Mouse (Mus musculus): ENCODE data around the gene Fuk.
"Not testable (repeated sequence)": the region's sequence is repeated elsewhere in the genome, so short reads cannot be mapped to it uniquely, and the experiment has no call there.

The Fuk gene

GRCm38 (mm10) chr8:110877862-110878261 lies 24.4 kb downstream of the Fuk start:
- DNase-seq (ENCODE audit: low read depth), result no peak

- no peak for DNase-seq (ENCODE audit: low read depth)
Observed at GRCm38 (mm10) chr8:110870501-110870900, 31.8 kb downstream of the Fuk start.

GRCm38 (mm10) chr8:110861347-110862025 lies 40.8 kb downstream of the Fuk start:
- not testable (repeated sequence) for DNase-seq (ENCODE audit: low read depth)

- peak; percentile 71 for DNase-seq (ENCODE audit: low read depth)
Observed at GRCm38 (mm10) chr8:110859651-110860501, 42.4 kb downstream of the Fuk start.

- DNase-seq (ENCODE audit: low read depth), result peak; percentile 70
Observed at GRCm38 (mm10) chr8:110856760-110857461, 45.4 kb downstream of the Fuk start.

- not testable (repeated sequence) for DNase-seq (ENCODE audit: low read depth)
Observed at GRCm38 (mm10) chr8:110856073-110856472, 46.2 kb downstream of the Fuk start.

- DNase-seq (ENCODE audit: low read depth), result no peak
Observed at GRCm38 (mm10) chr8:110851186-110851585, 51.1 kb downstream of the Fuk start.

- DNase-seq (ENCODE audit: low read depth), result no peak
Observed at GRCm38 (mm10) chr8:110847645-110848495, 54.4 kb downstream of the Fuk start.

GRCm38 (mm10) chr8:110847171-110847549 lies 55.1 kb downstream of the Fuk start:
- no peak for DNase-seq (ENCODE audit: low read depth)

GRCm38 (mm10) chr8:110846405-110847170 lies 55.7 kb downstream of the Fuk start, which contains the start of the genes Cog4 and Sf3b3:
Cog4 (plus strand) TSS chr8:110846600.
Sf3b3 (minus strand) TSS chr8:110846787.
- peak; percentile 92 for DNase-seq (ENCODE audit: low read depth)

- peak; percentile 50 for DNase-seq (ENCODE audit: low read depth)
Observed at GRCm38 (mm10) chr8:110845821-110846404, 56.4 kb downstream of the Fuk start.

- peak; percentile 27 for DNase-seq (ENCODE audit: low read depth)
Observed at GRCm38 (mm10) chr8:110844941-110845340, 57.3 kb downstream of the Fuk start.

- no peak for DNase-seq (ENCODE audit: low read depth)
Observed at GRCm38 (mm10) chr8:110843207-110843606, 59.1 kb downstream of the Fuk start.

- peak; percentile 31 for DNase-seq (ENCODE audit: low read depth)
Observed at GRCm38 (mm10) chr8:110842012-110842574, 60.2 kb downstream of the Fuk start.

Data from 416B (cell line).